Mouse (Mus musculus) brain, embryonic 18.5 days (tissue): Measurements from ENCODE around the gene Acot13.
"Not testable (repeated sequence)": the region's sequence is repeated elsewhere in the genome, so short reads cannot be mapped to it uniquely, and the experiment has no call there.

ENCODE experiments used
- DNase-seq: peaks from one replicate; pipeline ENCODE4 v3.0.0-alpha.2; 2012; ENCODE audit warnings: low read depth, low spot score

Gene Acot13

GRCm38 (mm10) chr13:24786014-24786490 is 45.3 kb downstream of the Acot13 start:
- DNase-seq = no peak

DNA sequence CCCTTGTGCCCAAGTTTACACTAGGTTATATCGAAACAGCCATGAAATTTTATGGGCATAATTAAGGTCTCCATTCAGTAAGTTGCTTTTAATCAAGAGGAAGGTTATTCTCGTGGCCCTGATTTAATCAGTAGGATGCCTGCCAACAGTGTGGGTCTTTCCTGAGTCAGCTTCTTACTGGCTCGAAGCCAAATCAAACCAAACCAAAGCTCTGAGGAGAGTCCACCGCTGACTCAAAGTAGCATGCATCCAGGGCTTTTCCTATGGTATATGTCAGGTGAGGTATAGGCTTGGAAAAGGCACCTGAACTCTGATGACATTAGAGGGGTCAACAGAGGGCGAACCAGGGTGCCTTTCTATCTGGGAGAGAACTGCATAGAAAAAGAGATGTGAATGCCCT is 49.4 kb downstream of the Acot13 start:
- DNase-seq = no peak

GRCm38 (mm10) chr13:24778706-24779380 is 52.5 kb downstream of the Acot13 start:
- DNase-seq = no peak

DNA sequence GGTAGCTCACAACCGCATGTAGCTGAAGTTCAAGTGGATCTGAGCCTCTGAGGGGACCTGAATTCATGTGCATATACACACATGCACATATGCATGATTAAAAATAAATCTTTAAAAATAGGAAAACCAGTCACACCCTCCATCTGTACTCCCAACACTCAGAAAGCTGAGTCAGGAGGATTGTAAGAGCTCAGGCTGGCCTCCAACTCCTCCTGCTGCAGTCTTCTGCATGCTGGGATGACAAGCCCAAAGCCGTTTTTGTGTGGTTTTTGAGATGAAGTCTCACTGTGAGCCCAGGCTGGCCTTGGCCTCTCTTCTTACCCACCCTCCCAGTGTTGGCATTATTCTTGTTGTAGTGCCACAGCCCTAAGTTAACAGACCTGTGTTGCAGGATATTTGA is 53.3 kb downstream of the Acot13 start:
- DNase-seq = no peak

- no peak for DNase-seq
Observed at GRCm38 (mm10) chr13:24776146-24776844, 55.0 kb downstream of the Acot13 start.

GRCm38 (mm10) chr13:24771482-24771881 is 59.9 kb downstream of the Acot13 start:
- DNase-seq = not testable (repeated sequence)
